Mouse (Mus musculus) heart, embryonic 16.5 days (tissue): ENCODE results near the gene Slc22a6. TPM values are rescaled to one million over a fixed set of nuclear protein-coding genes. Genes with fewer than 3 reads are reported as not detected.

Source experiments
- polyA plus RNA-seq: library from polyadenylated mRNA; unstranded; fragments of >200 nt; fragmentation: Nextera tagmentation; extraction: Ambion mirVana; gene quantifications from 2 replicates; pipeline ENCODE4 v1.2.1, GENCODE M21; 2015

The Slc22a6 gene
- polyA plus RNA-seq, 1 experiment from 2014 or later, result not detected

Other genes starting within 250 kb of the Slc22a6 start
- not detected in 2 replicates for gene Slc22a30, start 212.9 kb upstream of the Slc22a6 start, polyA plus RNA-seq
- gene Slc22a8, start 26.8 kb upstream of the Slc22a6 start, polyA plus RNA-seq, result 0.04 and 0.11 TPM in 2 replicates
- 0.09 TPM in 2 replicates for gene Chrm1, start 45.8 kb downstream of the Slc22a6 start, polyA plus RNA-seq
- 66.4 and 68.8 TPM in 2 replicates for gene Slc3a2, start 105.3 kb downstream of the Slc22a6 start, polyA plus RNA-seq
- gene Wdr74, start 117.8 kb downstream of the Slc22a6 start, polyA plus RNA-seq, result 53.5 and 54.9 TPM in 2 replicates
- gene 1700092M07Rik, start 122.7 kb downstream of the Slc22a6 start, polyA plus RNA-seq, result 0.63 and 0.74 TPM in 2 replicates
- gene Stx5a, start 123.4 kb downstream of the Slc22a6 start, polyA plus RNA-seq, result 91.5 and 91.7 TPM in 2 replicates
- 134 and 145 TPM in 2 replicates for gene Nxf1, start 139.0 kb downstream of the Slc22a6 start, polyA plus RNA-seq
- gene Tmem223, start 153.0 kb downstream of the Slc22a6 start, polyA plus RNA-seq, result 138 and 158 TPM in 2 replicates
- gene Tmem179b, start 156.4 kb downstream of the Slc22a6 start, polyA plus RNA-seq, result 57.1 and 60.9 TPM in 2 replicates
- gene Taf6l, start 168.4 kb downstream of the Slc22a6 start, polyA plus RNA-seq, result 17.4 and 19.3 TPM in 2 replicates
- 126 and 128 TPM in 2 replicates for gene Polr2g, start 180.5 kb downstream of the Slc22a6 start, polyA plus RNA-seq
- 3.5 and 4.3 TPM in 2 replicates for gene Zbtb3, start 184.5 kb downstream of the Slc22a6 start, polyA plus RNA-seq
- gene Ttc9c, start 201.3 kb downstream of the Slc22a6 start, polyA plus RNA-seq, result 35.5 and 37.7 TPM in 2 replicates
- gene Hnrnpul2, start 202.0 kb downstream of the Slc22a6 start, polyA plus RNA-seq, result 3.2 and 3.3 TPM in 2 replicates
- not detected in 2 replicates for gene AC129217.1, start 211.7 kb downstream of the Slc22a6 start, polyA plus RNA-seq
- gene Bscl2, start 219.4 kb downstream of the Slc22a6 start, polyA plus RNA-seq, result 43.9 and 44.3 TPM in 2 replicates
- gene Gng3, start 221.2 kb downstream of the Slc22a6 start, polyA plus RNA-seq, result 1.2 and 1.4 TPM in 2 replicates
- gene Lrrn4cl, start 232.7 kb downstream of the Slc22a6 start, polyA plus RNA-seq, result 1.9 and 2.8 TPM in 2 replicates